Mouse (Mus musculus) left cerebral cortex, postnatal 25 days (tissue): ENCODE results near the gene Acsbg1. TPM values are rescaled to one million over a fixed set of nuclear protein-coding genes. Genes with fewer than 3 reads are reported as not detected.
A peak's percentile ranks its signal among the peaks of the same experiment; 100 is the strongest.

Source experiments
- DNase-seq, 2 experiments: peaks; one replicate each; pipeline ENCODE4 v3.0.0; 2022; ENCODE audit warnings: low spot score in 2 of 2, mixed read lengths in 1 of 2
- intact Hi-C: fragments of 180-260 bp; cut with DNase I; formaldehyde crosslinking; loops from one replicate; pipeline ENCODE4 v1.15.1; 2025
- total RNA-seq, 2 experiments: library from RNA; stranded (reverse); gene quantifications; 2 replicates each; pipeline ENCODE4 v1.2.3; 2021

Acsbg1 gene
- total RNA-seq, 2 experiments from 2014 or later: 119 to 141 TPM

DNA sequence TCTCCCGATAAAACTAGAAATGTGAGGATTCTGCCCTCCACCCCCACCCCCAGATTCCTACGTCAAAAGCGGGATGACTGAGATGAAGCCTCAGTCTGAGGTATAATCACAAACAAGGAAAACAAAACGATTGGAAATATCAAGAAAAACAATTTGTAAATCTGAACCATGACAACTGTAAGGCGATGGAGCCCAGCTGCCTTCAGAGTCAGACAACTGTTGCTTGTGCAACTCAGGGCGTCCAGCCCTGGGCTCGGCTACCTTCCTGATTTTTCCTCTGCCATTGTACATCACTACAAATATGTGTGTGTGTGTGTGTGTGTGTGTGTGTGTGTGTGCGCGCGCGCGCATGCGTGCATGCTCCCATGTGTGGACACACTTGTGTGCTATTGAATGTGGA lies 12.2 kb upstream of the Acsbg1 start:
- DNase-seq: no peak
- intact Hi-C loops: no loop called here

DNA sequence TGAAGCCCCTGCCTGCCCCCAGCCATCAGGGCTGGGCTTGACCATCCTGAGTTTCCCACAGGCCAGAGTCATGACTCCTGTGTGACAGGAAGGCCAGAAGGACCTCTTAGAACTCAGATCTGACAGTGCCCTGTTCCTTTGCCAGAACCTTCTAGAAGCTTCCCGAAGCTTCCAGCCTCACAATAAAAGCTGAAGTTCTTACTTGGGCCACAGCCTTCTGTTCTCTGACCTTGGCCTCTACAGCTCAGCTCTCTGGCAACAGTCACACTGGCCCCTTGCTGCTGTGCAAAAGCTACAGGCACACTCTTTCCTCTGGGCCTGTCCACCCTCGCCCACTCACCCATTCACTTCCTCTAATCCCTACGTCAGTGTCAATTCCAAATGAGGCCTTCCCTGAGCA lies 10.3 kb upstream of the Acsbg1 start:
- DNase-seq: no peak
- intact Hi-C loops: no loop called here

DNA sequence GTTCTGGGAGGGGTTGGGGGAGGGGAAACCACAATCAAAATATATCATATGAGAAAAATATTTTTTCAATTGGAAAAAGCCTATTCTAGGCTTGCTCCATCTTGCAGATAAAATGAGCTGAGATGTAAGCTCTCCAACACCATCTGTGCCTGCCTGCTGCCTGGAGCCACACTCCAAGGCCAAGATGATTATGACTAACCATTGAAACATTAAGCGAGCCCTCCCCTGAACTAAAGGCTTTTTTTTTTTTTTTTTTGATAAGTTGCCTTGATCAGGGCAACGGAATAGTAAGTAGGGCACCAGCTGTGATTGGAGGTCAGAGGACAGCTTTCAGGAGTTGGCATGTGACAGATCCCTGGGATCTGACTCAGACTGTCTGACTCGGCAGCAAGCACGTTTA lies 6.8 kb upstream of the Acsbg1 start:
- intact Hi-C loops: no loop called here
- DNase-seq: peak; percentile 36 to 80

DNA sequence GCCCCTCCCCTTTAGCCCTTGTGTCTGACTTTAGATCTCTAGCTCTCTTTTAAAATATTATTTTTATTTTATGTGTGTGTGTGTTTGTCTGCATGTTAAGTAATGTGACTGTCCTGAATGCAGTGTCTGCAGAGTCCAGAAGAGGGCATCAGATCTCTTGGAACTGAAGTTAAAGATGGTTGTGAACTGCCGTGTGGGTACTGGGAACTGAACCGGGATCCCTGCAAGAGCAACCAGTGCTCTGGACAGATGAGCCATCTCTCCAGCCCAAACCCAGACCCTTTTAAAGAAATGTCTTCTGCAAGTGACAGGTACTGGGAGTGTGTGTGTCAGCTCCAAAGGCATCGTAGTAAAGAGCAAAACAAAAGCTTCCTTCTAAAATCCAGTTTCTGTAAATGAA lies 4.4 kb upstream of the Acsbg1 start:
- DNase-seq: no peak
- intact Hi-C loops: no loop called here

DNA sequence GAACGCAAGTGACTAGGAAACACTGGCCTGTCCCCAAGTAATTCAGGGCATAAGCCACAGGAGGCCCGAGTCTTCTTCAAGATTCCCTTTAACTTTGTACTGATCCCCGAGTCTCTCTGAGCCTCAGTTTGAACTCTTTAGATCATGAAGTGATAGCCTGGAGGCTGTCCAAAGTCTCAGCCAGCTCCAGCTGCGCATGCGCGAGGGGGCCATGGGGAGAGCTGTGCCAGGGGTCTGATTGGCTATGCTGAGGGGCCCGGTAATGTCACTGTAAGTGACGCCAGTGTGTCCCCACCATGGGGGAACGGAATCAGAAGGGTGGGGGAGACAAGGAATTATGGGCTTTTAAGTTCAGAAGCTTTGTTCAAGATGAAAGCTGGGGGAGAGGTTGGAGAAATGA lies 2.7 kb upstream of the Acsbg1 start:
- no peak for DNase-seq
- intact Hi-C loops: no loop called here

DNA sequence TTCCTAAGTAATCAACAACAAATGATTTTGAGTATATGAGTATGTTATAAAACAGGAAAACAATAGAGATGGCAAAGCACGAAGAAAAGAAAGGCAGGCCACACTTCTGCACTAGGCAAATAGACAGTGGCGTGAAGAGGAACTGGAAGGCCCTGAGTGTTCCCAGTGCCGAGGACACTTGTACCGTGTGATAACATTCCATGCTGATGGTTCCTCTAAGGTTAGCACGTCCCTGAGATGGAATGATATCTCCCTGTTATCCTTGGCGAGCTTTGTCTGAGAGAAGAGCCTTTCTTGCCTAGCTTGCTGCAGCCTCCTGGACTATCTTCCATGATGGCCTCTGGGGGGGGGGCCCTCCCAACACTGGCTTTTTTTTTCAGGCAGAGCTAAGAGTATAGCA lies 2.9 kb downstream of the Acsbg1 start:
- DNase-seq: no peak
- intact Hi-C loops: no loop called here

DNA sequence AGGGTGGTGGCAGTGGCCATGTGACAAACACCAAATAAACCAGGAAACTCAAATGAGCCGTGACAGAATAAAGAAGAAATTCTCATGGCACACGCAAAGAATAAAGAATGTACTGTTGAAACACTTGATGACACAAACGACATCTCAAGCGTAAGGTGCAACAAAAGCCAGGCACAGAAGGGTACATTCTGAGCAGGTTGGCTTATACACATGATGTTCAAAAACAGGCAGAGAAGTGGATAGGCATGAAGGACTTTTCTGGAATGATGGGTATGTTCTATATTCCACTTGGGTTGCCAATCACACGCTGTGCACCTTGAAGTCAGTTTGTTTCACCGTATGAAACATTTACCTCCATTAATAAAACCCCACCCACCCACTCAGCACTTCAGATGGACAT lies 5.3 kb downstream of the Acsbg1 start:
- intact Hi-C loops: no loop called here
- no peak for DNase-seq

DNA sequence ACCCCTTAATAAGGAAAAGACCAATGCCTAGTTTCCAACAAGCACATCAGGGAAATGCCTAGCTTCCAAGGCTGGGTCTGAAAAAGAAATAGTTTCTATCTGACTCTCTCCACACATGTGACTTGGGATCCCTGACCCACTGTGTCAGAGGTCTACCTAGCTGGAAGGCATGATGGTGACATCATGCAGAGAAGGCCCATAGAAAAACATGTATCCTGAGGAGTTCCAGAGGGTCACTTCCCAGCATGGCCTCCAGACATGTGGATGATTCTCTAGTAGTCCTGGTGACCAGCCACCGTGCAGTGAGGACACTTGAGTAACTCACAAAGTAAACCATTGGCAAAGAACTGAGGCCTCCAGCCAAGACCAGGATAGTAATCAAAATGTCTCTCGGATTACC lies 5.8 kb downstream of the Acsbg1 start:
- DNase-seq: no peak
- intact Hi-C loops: no loop called here

DNA sequence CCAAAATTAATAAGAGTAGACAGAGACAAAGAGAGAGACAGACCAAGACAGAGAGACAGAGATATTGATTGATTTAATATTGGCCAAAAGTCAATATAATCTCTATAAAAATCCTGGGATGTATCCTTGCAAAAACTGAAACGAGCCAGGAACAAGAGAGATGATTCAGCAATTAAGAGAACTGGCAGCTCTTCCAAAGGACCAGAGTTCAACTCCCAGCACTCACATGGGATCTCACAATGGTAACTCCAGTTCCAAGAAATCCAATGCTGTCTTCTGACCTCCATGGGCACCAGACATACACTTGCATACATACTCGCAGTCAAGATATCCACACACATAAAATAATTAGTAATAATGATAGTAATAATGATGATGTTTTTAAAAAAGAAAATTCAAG lies 8.9 kb downstream of the Acsbg1 start:
- intact Hi-C loops: no loop called here
- no peak for DNase-seq

DNA sequence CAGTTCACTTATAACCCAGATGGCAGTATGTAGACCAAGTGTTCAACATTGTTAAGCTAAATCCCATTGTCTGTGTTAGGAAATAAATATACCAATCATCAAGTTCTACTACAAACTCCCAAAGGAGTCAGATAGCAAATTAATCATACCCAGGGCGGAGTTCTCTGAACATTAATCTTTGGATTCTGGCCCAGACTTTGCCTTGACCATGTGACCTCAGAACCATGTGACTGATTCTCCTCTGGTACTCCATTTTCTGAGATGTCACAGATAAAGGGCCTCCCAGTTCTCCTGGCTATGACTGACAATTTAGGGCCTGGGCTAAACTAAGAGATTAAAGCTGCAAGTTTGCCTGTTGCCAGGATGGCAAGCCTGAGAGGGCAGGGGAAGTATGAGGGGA lies 12.3 kb downstream of the Acsbg1 start:
- intact Hi-C loops: no loop called here

DNA sequence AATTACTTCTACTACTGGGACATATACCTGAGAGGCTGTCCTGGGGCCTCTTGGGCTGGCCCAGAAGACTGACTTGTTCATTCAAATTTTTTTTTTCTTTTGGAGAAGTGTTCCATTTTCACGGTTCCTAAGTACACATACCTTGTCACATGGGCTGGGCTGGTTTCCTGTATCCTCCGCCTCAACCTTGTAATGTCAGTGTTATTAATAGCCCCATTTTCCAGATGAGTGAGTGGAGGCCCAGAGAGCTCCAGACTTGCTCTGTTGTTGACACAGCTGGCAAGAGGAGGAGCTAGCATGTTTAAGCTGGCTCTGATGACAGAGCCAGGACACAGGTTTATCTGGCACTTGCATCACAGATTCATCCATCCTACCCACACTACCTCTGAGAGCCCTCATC lies 14.2 kb downstream of the Acsbg1 start:
- intact Hi-C loops: no loop called here
- no peak for DNase-seq

More for the DNA sequence above, 12.3 kb downstream of the Acsbg1 start:
- DNase-seq: no peak

DNA sequence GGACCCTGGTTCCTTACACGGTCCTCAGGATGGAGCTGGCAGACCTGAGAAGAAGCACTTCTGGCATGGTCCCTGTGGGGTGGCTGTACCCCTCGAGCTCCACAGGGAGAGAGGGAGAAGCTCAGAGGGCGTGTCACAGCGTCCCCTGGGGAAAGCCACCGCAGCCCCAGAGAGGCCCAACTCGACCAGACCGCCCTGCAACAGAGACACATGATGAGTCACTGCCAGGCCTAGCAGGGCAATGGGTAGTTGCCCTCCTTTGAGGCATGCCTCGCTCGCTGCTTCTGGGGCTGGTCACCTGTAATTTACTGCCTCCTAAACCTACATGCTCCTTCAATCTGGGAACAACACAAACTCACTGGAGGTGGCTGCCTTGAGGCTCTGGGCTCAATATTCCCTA lies 15.4 kb downstream of the Acsbg1 start:
- intact Hi-C loops: no loop called here
- DNase-seq: no peak

DNA sequence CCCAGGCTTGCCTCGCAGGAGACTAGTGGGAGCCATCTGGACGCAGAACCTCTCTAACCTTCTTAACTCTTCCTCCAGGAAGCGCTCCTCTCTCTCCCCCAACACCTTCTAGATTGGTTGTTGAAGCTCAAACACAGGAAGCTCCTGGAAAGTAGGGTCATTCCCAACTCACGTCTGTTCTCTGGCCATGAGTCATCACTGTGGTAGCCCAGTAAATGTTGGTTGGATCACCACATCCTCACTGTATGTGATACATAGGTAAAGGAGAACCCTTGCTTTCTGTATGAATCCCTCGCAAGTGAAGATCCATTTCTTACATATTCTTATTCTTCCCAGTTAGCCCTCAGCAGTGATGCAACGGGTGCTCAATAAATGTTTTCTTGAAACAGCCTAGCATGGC lies 16.1 kb downstream of the Acsbg1 start:
- intact Hi-C loops: no loop called here
- no peak for DNase-seq

DNA sequence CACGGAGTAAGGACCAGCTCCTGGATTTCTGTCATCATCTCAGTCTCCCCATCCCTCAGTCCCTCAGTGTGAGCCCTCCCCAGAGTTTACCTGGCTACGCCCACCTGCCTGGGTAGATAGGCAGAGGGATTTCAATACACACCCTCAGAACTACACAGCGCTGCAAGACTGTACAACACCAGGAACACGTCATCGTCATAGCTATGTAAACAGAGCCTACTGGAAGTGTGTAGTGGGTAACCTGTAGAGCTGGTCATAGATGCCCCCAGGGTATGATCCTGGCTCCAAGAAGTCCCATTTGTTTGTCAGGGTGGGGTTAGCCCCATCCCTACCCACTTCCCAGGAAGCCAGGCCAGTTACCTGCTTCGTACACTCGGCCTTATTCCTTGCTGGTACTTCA lies 18.5 kb downstream of the Acsbg1 start:
- DNase-seq: no peak
- intact Hi-C loops: no loop called here

DNA sequence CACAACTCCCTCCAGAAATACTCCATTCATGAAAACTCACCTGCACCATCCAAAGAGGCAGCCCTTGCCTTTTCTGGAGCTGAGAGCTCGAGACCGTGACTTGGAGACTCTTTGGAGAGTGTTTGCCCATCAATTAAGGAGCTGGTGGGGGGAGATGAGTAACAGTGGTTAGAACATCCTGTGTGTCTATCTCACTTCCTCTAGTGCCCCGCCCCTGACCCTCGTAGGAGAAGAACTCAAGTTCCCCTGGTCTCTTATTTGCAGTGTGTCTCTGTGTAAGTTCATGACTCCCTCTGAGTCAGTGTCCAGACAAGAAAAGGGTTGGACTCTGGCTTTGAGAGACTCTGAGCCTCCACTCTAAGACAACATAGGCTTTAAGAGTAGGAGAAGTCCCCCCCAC lies 19.1 kb downstream of the Acsbg1 start:
- intact Hi-C loops: no loop called here
- DNase-seq: no peak

DNA sequence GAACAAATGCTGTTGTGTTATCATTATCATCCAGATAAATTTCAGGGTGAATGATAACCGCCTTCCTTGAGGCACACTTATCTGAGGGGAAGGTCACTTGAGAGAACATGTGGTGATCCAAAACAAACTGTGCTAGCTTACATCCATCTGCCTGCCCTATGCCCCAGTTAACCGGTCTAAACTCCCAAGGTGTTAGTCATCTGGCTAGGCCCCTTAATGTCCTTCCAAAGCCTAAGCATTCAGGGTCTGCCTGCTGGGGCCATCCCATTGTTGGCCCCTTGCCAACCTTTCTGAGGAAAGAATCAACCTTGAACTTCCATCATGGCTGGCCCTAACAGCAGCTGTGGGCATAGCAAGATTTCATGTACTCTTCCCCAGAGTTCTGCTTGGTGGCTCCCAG lies 19.5 kb downstream of the Acsbg1 start:
- no peak for DNase-seq
- intact Hi-C loops: no loop called here

DNA sequence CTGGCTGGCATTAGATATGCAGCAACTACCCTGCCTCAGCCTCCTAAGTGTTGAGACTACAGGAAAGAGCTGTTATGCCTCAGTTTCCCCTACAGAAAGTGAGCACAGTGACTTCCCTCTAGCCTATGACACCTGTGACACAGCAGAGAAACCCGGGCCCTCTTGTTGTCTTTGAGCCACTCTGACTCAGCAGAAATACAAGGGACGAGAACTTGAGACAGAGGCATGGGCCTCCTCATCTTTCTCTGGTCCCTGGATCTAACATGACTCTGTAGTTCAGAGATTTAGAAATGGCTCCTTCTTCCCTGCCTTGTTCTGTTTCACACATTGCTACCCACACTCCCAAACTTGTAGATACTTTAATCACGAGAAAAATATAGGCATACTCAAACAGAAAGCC lies 20.1 kb downstream of the Acsbg1 start:
- DNase-seq: no peak
- intact Hi-C loops: no loop called here

DNA sequence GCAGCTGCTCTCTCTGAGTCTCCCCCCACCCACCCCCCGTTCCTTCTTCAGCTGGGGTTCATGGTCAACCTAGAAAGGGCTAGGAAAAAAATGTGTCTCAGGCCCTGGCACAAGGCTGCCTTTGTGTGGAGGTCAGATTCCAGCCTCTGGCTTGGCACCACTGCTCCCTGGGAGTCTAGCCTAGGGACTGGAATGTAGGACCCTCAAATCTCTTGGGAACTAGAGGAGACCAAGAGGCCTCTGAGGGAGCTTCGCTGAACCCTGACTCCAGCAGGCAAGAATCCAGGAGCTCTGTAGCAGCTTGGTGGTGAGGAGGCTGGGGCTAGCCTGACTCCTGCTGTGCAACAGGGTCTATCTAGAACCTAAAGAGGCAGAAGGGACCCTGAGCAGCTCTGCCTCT lies 22.5 kb downstream of the Acsbg1 start:
- intact Hi-C loops: no loop called here
- DNase-seq: no peak

DNA sequence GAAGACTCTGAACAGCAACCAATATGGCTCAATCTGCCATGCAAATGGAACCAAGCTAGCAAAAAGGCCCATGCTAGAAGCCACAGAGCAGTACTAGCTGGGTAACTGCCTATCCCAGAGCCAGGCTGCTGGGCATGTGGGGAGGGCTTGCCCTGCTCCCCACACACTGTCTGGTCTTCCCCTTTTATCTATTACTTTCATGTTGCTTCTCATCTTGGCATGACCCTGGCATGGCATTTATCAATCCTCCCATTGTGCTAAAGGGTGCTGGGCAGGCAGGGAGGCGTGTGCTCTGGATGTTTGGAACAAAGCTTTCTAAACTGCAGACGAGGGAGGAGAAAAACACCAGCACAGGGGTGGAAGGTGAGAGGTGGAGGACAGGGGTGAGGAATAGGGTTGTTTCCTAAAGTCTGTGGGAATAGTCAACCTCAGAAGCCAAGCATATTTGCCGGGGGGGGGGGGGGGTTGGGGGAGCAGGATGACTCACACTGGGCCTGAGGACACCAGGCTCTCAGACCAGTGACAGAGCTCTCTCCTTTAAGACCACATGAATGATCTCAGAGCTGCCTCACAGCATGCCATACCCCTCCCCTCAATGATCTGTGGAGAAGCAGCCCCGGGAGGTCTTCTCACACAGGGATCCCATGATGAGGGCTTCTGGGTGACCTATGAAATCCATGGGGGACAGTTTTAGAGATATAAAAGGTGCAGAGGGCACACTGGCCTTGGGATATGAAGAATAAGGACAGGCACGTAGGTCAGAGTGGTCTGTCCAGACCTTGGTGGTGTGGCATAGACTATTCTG lies 24.0 kb downstream of the Acsbg1 start:
- intact Hi-C loops: no loop called here

DNA sequence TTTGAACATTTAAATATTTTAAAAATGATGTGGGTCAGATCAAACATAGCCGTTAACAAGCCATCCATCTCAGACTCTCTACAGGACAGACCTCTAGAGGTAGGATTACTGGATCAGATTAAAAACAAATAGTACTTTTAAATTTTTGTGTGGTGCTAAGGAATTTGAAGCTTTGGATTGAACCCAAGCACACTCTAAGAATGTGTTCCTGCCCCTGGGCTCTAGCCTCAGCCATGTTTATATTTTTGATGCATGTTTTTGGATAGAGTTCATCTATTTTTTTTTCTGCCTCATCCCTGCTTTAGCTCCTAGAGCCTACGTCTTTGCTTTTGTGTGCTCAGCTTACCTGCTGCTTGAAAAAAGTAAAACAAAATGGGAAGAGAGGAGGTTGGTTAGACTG lies 28.3 kb downstream of the Acsbg1 start:
- DNase-seq: no peak
- intact Hi-C loops: no loop called here

More for the DNA sequence above, 24.0 kb downstream of the Acsbg1 start:
- no peak for DNase-seq

DNA sequence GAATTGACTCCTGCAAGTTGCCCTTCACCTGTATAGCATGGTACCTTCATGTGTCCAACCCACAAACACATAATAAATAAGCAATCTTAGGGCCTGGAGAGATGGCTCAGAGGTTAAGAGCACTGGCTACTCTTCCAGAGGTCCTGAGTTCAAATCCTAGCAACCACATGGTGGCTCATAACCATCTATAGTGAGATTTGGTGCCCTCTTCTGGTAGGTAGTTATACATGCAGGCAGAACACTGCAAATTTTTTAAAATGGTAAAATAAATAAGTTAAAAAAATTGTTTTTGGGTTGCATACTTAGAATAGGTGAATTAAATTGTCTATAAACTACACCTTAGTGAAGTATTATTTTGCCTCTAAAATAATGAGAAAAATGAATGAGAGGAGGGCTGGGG lies 30.8 kb downstream of the Acsbg1 start:
- DNase-seq: no peak
- intact Hi-C loops: no loop called here
